Mouse (Mus musculus) small intestine, adult 2 months (tissue): ENCODE data around the gene Tnnt1.

ENCODE experiments used
- CTCF ChIP-seq: fragments of 200-500 bp; IDR thresholded peaks from 2 replicates; pipeline ENCODE4 v1.5.1; 2012; ENCODE audit warnings: low read depth, mild to moderate bottlenecking, control low read depth, inconsistent platforms, low read length, moderate library complexity, mixed read lengths; ENCODE audit not compliant: insufficient replicate concordance, insufficient read length; ENCODE audit errors: extremely low read depth
- POLR2A ChIP-seq: fragments of 200-500 bp; IDR thresholded peaks from 2 replicates; pipeline ENCODE4 v1.6.1; 2012; ENCODE audit warnings: low read depth, mild to moderate bottlenecking, control low read depth, inconsistent platforms, low read length, moderate library complexity

DNA sequence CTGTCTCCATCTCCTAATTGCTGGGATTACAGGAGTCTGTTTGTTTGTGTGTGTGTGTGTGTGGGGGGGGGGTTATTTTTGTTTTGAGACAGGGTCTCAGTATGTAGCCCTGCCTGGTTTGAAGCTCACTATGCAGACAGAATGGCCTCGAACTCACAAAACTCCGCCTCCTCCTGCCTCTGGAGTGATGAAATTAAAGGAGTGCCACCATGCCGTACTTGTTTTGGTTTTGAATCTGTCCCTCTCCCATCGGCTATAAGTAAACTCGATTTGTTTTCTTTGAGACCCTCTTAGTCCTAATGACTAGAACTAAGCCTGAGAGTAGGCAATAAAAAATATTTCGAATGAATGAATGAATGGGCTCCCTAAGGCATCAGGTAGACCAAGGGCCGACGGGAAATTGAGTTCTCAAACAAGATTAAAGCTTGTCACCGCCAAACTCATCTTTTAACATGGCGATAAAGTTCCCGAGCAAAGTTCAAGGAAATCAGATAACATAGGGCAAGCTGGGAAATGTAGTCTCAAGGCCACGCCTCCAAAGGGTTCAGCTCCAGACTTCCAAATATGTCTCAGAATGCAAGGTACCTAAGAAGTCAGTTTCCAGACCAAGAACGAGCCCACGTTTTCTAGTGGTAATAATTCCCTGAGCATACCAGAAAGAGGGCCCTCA is 13.6 kb downstream of the Tnnt1 start:
- no peak for TF ChIP-seq POLR2A
- no peak for TF ChIP-seq CTCF
